Mouse (Mus musculus): ENCODE results near the gene Fscn1. TPM values are rescaled to one million over a fixed set of nuclear protein-coding genes. Genes with fewer than 3 reads are reported as not detected.

Gene Fscn1
- polyA plus RNA-seq, 1 experiment from 2014 or later: 155 TPM

DNA sequence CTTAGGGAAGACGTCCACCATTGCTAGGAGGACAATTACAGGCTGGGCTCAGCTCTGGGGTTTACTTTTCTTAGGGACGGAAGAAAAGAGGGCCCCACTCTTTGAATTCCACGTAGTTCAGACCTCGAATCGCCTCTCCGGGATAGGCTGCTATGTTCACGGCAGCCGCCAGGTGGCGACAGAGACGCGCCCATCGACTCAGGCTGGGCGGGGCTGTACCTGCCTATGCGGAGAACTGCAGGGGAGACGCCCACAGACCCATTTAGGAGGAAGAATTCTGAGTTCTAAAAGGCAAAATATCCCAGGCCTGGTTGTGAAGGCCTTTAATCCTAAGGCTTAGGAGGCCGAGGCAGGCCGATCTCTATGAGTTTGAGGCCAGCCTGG lies 23.8 kb upstream of the Fscn1 start:
- 4% methylated on average over 17 of the region's 17 CpGs for WGBS
- ATAC-seq (ENCODE audit: extremely low read depth, insufficient number of reproducible peaks, low FRiP score, low TSS enrichment): no peak
- H3K4me1 ChIP-seq: peaks cover 18% of the 10 kb centered on the region
- H3K9ac ChIP-seq: peak overlapping the region; percentile 76
- 0 out of 2 replicates have a peak, but pooled peaks cover 6% of the 10 kb centered on the region for H3K9me3 ChIP-seq
- peak overlapping the region; percentile 68 for H3K27ac ChIP-seq (replicated peaks)
- peak overlapping the region; percentile 43 for H3K4me3 ChIP-seq
- H3K4me2 ChIP-seq: peak overlapping the region; percentile 70
- H3K27me3 ChIP-seq (replicated peaks): no peaks in the 10 kb centered on the region
- no peaks in the 10 kb centered on the region for H3K36me3 ChIP-seq

DNA sequence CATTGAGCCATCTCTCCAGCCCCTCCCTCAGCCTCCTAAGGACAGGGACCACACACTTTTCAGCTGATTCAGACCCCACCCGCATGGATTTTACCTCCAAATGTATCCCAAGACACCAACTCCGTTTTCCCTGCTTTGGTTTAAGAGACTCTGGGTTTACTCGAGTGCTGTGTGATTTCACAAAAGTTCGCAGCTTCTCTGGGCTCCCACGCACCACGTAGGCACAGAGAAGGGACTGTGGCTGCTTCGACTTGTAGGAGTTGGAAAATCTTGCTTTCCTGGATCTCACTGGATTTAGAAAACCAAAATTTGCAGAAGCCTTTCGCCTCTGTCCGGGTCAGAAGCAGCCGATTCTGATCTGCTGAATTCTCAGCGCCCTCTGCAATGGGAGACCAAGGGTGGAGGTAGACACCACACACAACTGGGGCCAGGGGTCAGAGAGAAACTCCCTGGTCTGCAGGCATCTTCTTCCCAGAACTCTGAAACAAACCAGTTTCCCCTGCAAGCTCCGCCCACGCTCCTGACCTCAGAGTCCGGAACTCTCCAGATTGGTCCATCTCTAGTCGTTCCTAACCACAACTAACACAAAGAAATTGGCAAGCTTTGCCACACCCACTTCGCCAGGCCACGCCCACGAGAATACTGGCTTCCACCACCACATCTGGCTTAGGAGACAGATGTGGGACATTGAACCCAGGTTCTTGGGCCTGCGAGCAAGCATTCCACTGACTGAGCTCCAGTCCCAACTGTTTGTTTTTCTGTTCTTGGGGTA lies 22.0 kb upstream of the Fscn1 start:
- H3K27ac ChIP-seq (replicated peaks): no peak overlapping the region
- ATAC-seq (ENCODE audit: extremely low read depth, insufficient number of reproducible peaks, low FRiP score, low TSS enrichment): no peak
- H3K4me1 ChIP-seq: peaks cover 10% of the 10 kb centered on the region
- H3K9ac ChIP-seq: 0 out of 2 replicates have a peak overlapping the region, but pooled peaks have one; percentile 28
- 38% methylated on average over 19 of the region's 19 CpGs for WGBS
- H3K36me3 ChIP-seq: no peaks in the 10 kb centered on the region
- H3K4me2 ChIP-seq: peak overlapping the region; percentile 24
- 0 out of 2 replicates have a peak, but pooled peaks cover 6% of the 10 kb centered on the region for H3K9me3 ChIP-seq
- no peak overlapping the region for H3K4me3 ChIP-seq
- no peaks in the 10 kb centered on the region for H3K27me3 ChIP-seq (replicated peaks)

DNA sequence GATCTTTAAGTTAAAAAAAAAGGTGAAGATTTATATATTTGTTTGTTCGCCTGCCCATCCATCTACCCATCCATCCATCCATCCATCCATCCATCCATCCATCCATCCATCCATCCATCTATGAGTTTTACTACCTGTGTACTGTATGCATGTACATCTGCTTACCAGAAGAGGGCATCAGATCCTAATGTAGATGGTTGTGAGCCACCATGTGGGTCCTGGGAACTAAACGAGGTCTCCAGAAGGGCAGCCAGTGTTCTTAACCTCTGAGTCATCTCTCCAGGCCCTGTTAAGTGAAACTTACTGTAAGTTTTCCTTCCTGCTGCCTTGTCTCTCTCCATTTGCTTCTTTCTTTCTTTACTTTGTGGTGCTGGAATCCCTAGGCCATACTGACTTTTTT lies 19.8 kb upstream of the Fscn1 start:
- no peak for ATAC-seq (ENCODE audit: extremely low read depth, insufficient number of reproducible peaks, low FRiP score, low TSS enrichment)
- Histone ChIP-seq H3K36me3 (no peaks in the 10 kb centered on the region), H3K4me3 (no peak overlapping the region), H3K9me3 (0 out of 2 replicates have a peak, but pooled peaks cover 6% of the 10 kb centered on the region), H3K27me3 (replicated peaks) (no peaks in the 10 kb centered on the region), H3K27ac (replicated peaks) (no peak overlapping the region), H3K9ac (no peak overlapping the region), H3K4me1 (peaks cover 10% of the 10 kb centered on the region), H3K4me2 (no peak overlapping the region)
- 63% methylated on average over 2 of the region's 2 CpGs for WGBS

DNA sequence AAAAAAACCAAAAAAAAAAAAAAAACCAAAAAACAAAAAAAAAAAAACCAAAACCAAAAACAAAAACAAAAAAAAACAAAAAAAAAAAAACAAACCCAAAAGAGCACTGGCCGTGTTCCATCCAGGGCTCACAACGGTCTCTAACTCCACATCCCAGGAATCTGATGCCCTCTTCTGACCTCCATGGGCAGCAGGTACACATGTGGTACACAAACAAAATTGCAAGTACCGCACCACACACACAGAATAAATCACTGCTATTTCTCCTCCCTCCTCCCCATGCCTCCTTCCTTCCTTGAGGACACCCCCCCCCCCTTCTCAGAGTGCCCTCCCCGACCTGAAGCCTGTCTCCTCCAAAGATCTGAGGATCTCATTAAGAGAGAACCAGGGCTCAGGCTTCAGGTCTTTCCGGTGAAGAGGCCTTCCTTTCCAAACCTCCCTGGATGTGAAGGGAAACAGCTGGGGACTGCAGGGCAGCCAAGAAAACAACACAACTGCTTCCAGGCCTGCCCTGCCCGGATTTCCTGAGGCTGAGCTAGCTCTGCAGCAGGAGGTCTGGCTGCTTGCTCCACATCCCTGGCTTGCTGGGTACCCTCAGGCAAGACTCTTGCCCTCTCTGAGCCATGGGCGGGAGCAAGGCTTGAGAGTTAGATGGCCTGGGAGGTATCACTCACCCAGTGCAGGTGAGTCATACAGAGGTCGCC lies 15.0 kb upstream of the Fscn1 start:
- Histone ChIP-seq H3K9ac (no peak overlapping the region), H3K4me1 (no peaks in the 10 kb centered on the region), H3K27ac (replicated peaks) (no peak overlapping the region), H3K27me3 (replicated peaks) (no peaks in the 10 kb centered on the region), H3K4me3 (no peak overlapping the region), H3K36me3 (no peaks in the 10 kb centered on the region), H3K9me3 (0 out of 2 replicates have a peak, but pooled peaks cover 6% of the 10 kb centered on the region), H3K4me2 (no peak overlapping the region)
- 59% methylated on average over 8 of the region's 8 CpGs for WGBS
- no peak for ATAC-seq (ENCODE audit: extremely low read depth, insufficient number of reproducible peaks, low FRiP score, low TSS enrichment)

DNA sequence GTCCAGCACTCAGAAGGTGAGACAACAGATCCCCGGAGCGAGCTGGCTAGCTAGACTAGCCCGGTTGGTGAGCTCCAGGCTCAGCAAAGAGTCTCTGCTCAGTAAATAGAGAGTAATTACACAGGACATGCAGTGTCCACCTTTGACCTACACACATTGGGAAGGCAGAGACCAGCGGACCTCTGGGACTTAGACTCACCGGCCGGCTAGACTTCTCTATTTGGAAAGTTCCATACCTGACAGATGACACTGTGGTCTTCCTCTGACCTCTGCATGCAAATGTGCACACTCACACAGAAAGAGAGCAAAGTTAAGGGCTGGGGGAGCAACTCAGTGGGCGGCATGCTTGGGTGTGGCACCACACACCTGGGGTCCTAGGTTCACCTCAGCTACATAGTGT lies 12.7 kb upstream of the Fscn1 start:
- Histone ChIP-seq H3K4me1 (no peaks in the 10 kb centered on the region), H3K36me3 (no peaks in the 10 kb centered on the region), H3K4me2 (no peak overlapping the region), H3K9me3 (no peaks in the 10 kb centered on the region), H3K27ac (replicated peaks) (no peak overlapping the region), H3K27me3 (replicated peaks) (no peaks in the 10 kb centered on the region), H3K9ac (no peak overlapping the region), H3K4me3 (no peak overlapping the region)
- ATAC-seq (ENCODE audit: extremely low read depth, insufficient number of reproducible peaks, low FRiP score, low TSS enrichment): no peak
- 72% methylated on average over 7 of the region's 7 CpGs for WGBS

DNA sequence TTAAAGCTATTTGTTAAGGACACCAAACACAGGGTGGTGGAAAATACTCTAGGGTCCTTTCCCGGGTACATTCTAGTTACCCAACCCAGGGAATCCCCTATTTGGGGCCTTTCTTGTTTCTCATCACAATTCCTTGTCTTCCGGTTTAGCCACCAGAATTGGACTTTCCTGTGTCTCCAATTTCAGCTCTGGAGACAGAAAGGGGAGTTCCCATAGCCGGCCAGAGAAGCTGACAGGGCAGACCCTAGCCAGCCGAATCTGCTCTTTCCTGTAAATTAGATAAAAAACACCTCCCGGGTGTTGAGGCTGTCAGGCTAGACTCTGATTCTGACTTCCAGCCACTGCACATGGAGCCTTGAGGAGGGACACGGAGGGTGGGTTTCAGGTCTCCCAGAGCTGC lies 10.6 kb upstream of the Fscn1 start:
- no peak overlapping the region; the same call in 1 of the 2 replicates for H3K27ac ChIP-seq (replicated peaks)
- WGBS: 29% methylated on average over 6 of the region's 6 CpGs

GRCm38 (mm10) chr5:142950405-142950804 lies 9.7 kb upstream of the Fscn1 start:
- H3K4me1 ChIP-seq: no peaks in the 10 kb centered on the region
- WGBS: 71% methylated on average over 6 of the region's 6 CpGs
- no peak for ATAC-seq (ENCODE audit: extremely low read depth, insufficient number of reproducible peaks, low FRiP score, low TSS enrichment)
- no peak overlapping the region for H3K4me3 ChIP-seq
- H3K27me3 ChIP-seq (replicated peaks): no peaks in the 10 kb centered on the region
- H3K9me3 ChIP-seq: no peaks in the 10 kb centered on the region
- H3K9ac ChIP-seq: no peak overlapping the region
- H3K36me3 ChIP-seq: no peaks in the 10 kb centered on the region
- H3K4me2 ChIP-seq: no peak overlapping the region
- no peak overlapping the region for H3K27ac ChIP-seq (replicated peaks)

More for the DNA sequence above, 10.6 kb upstream of the Fscn1 start:
- Histone ChIP-seq H3K36me3 (no peaks in the 10 kb centered on the region), H3K4me2 (no peak overlapping the region), H3K9me3 (no peaks in the 10 kb centered on the region), H3K9ac (no peak overlapping the region), H3K4me1 (no peaks in the 10 kb centered on the region), H3K27me3 (replicated peaks) (no peaks in the 10 kb centered on the region), H3K4me3 (no peak overlapping the region)
- ATAC-seq (ENCODE audit: extremely low read depth, insufficient number of reproducible peaks, low FRiP score, low TSS enrichment): no peak

DNA sequence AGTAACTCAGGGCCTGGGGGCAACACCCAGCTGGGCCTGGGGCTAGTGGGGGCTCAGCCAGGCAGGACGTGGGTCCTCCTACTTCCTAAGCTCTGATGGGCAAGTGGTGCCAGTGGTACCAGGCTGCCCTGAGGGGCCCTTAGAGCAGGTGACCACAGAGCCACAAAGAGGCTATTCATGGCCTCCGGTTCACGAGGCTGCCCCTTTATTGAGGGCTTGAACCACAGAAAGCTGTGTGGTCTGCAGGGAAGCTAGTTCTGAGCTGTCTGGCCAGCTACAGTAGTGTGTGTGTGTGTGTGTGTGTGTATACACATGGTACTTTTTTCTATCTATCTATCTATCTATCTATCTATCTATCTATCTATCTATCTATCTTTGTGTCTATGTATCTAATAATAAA lies 6.5 kb upstream of the Fscn1 start:
- ATAC-seq (ENCODE audit: extremely low read depth, insufficient number of reproducible peaks, low FRiP score, low TSS enrichment): no peak
- no peaks in the 10 kb centered on the region for H3K4me1 ChIP-seq
- WGBS: 83% methylated on average over 3 of the region's 3 CpGs

DNA sequence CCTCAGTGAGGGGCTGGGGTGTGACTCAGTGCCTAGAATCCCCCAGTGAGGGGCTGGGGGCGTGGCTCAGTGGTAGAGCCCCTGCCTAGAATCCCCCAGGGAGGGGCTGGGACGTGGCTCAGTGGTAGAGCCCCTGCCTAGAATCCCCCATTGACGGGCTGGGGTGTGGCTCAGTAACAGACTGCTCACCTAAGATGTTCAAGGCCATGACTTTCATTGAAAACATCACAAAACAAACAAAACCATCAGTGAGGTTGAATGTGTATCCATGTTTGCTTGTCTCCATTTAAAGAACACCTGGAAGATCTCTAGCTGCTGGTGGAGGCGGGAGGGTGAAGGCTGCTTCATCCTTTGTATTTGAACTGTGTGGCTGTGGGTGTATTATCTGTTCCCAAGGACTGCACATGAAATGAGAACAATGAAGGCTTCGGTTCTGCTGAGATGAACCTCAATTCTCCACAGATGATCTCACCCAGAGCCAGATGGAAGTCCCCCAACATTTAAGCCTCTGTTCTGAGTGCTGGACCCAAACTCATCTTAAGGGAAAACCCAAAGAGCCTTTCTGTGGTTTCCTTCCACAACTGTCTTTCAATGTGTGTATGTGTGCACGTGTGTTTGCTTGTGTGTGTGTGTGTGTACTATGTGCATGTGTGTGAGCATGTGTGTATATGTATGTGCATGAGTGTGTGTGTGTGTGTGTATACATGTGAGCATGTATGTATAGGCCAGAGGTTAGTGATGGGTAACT lies 3.0 kb upstream of the Fscn1 start:
- H3K27ac ChIP-seq (replicated peaks): no peak overlapping the region
- peaks cover 18% of the 10 kb centered on the region for H3K4me1 ChIP-seq
- H3K27me3 ChIP-seq (replicated peaks): peaks cover 14% of the 10 kb centered on the region; the same call in 1 of the 2 replicates
- H3K9me3 ChIP-seq: no peaks in the 10 kb centered on the region
- no peaks in the 10 kb centered on the region for H3K36me3 ChIP-seq
- no peak overlapping the region for H3K9ac ChIP-seq
- 72% methylated on average over 6 of the region's 6 CpGs for WGBS
- no peak overlapping the region for H3K4me2 ChIP-seq
- ATAC-seq (ENCODE audit: extremely low read depth, insufficient number of reproducible peaks, low FRiP score, low TSS enrichment): no peak
- H3K4me3 ChIP-seq: no peak overlapping the region

More for the DNA sequence above, 6.5 kb upstream of the Fscn1 start:
- Histone ChIP-seq H3K9me3 (no peaks in the 10 kb centered on the region), H3K36me3 (no peaks in the 10 kb centered on the region), H3K9ac (no peak overlapping the region), H3K4me2 (no peak overlapping the region), H3K27ac (replicated peaks) (no peak overlapping the region), H3K27me3 (replicated peaks) (0 out of 2 replicates have a peak, but pooled peaks cover 3% of the 10 kb centered on the region), H3K4me3 (no peak overlapping the region)

DNA sequence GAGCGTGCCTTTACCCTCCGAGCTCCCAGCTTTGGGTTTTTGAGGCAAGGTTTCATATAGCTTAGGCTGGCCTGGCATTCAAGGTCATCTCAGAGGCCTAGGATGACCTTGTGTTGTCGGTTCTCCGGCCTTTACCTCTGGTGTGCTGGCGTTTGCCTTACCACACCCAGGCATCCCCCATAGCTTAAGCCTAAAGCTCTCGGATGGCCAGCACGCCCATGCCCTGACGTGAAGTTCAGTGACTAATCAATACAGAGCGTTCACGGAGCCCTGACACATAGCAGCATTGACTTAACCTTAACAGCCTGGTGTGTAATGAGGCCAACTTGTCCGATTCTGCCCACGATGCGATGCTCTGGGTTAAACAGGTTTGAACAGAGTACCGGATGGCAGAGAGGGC lies 1.7 kb upstream of the Fscn1 start:
- Histone ChIP-seq H3K4me2 (no peak overlapping the region), H3K36me3 (no peaks in the 10 kb centered on the region), H3K9ac (no peak overlapping the region), H3K4me1 (peaks cover 31% of the 10 kb centered on the region), H3K27ac (replicated peaks) (no peak overlapping the region), H3K4me3 (no peak overlapping the region), H3K9me3 (no peaks in the 10 kb centered on the region), H3K27me3 (replicated peaks) (peaks cover 14% of the 10 kb centered on the region; the same call in 1 of the 2 replicates)
- WGBS: 82% methylated on average over 14 of the region's 14 CpGs
- no peak for ATAC-seq (ENCODE audit: extremely low read depth, insufficient number of reproducible peaks, low FRiP score, low TSS enrichment)

DNA sequence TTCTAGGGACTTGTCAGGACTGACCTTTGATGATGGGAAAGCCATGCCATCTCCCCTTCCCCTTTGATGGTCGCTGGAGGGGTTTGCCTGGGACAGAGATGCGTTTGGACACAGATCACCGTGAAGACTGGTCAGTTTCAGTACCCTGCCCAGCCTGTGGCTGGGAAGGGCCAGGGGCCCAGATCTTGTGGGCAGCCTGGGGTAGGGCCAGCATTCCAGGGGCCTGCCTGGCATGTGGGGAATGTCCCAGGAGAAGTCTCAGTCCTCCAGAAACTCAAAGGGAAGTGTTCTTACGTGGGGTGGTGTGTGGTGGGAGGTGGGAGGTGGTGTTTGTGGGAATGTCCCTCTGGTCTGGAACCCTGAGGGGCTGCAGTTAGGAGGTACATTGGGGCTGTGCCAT lies 987 bp upstream of the Fscn1 start:
- Histone ChIP-seq H3K9ac (0 out of 2 replicates have a peak overlapping the region, but pooled peaks have one; percentile 95), H3K27me3 (replicated peaks) (peaks cover 14% of the 10 kb centered on the region; the same call in 1 of the 2 replicates), H3K27ac (replicated peaks) (no peak overlapping the region), H3K4me1 (peaks cover 38% of the 10 kb centered on the region), H3K36me3 (no peaks in the 10 kb centered on the region), H3K4me2 (no peak overlapping the region), H3K9me3 (no peaks in the 10 kb centered on the region), H3K4me3 (no peak overlapping the region)
- 65% methylated on average over 4 of the region's 4 CpGs for WGBS
- ATAC-seq (ENCODE audit: extremely low read depth, insufficient number of reproducible peaks, low FRiP score, low TSS enrichment): no peak
